Mouse (Mus musculus): ENCODE measurements at regions not wholly inside any gene's neighbourhood (a gene's known extent, or its start where the extent isn't known, plus 50 kb on each side); places are given as distances from the start of the nearest gene placed in this dataset.

- TF ChIP-seq CTCF (conservative IDR thresholded peaks at IDR 0.05; ENCODE audit: low read length), result no peak
- no peak for TF ChIP-seq POU5F1 (IDR thresholded peaks at IDR 0.05; ENCODE audit: borderline replicate concordance, low read length)
- TF ChIP-seq NANOG (IDR thresholded peaks at IDR 0.05; ENCODE audit: borderline replicate concordance, low read length), result no peak
These were observed 134.3 kb upstream of the Stmnd1 start for GRCm38 (mm10) chr13:46139251-46139650.
